Mouse (Mus musculus): ENCODE data around the gene Carmil1.
A peak's percentile ranks its signal among the peaks of the same experiment; 100 is the strongest.

Carmil1 gene

DNA sequence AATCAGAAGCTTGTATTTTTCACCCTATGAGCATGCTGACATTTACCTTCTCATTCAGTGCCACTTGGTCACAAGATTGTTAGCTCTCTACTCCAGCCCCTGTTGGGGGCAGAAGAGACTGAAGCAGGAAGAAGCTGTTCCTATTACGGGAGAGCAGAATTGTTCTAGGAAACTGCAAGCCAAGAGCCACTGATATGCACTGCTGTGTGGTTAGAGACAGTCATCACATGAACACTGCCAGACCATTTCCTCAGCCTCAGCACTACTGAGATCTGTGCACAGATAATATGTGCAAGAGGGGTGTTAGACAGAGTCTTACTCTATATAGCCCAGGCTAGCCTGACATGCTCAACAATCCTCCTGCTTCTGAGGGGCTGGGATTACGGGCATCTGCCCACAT lies 69.4 kb downstream of the Carmil1 start:
- no peak for DNase-seq (ENCODE audit: low spot score in 2 of 2)

DNA sequence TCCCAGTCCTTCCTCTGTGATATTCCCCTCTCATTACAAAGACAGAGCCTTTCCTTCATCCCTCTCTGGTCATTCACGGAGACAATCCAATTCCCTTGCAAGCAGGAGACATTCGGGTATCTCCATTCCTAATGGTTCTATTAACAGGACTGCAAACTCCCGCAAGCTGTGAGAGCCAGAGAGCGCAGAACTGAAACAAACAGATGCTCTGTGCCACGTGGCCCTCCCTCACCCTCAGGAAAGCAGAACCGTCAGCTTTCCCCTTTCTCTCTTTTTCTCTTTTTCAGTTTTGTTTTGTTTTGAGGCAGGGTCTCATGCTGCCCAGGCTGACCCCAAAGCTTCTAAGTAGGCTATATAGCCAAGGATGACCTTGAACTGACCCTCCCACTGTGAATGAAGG lies 74.5 kb downstream of the Carmil1 start:
- DNase-seq (ENCODE audit: low spot score in 2 of 2), result peak in 1 of 2 experiments; percentile 34

GRCm38 (mm10) chr13:24202314-24202713 lies 78.3 kb downstream of the Carmil1 start:
- DNase-seq (ENCODE audit: low spot score in 2 of 2), result no peak

DNA sequence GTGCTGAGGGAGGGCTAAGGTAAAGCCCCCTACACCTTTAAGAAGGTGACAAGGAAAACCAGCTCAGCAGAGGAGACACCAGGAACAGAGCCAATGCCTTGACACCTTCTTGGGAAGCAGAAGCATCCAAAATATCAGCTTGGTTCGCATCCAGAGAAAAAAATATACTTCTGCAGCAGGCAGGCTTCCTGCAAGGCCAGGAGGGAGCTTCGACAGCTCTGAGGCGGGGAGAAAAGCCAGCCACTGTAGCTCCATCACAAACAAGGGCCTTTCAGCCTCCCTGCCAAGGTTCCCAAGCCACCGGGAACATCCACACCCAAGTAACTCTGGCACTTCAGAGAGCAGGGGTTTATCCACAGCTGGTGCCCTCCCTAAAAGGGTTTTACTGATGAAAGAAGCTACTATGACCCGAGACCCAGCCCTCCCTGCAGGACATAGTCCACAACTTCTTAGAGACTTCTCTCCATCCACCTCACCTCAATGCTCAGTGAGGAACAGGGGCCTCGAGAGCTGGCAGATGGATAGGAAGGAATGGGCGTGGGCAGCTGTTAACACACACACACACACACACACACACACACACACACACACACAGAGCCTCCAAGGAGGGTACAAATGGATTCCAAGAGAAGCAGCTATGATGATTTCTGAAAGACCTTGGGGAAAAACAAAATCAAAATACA lies 80.6 kb downstream of the Carmil1 start:
- DNase-seq (ENCODE audit: low spot score in 2 of 2), result no peak

GRCm38 (mm10) chr13:24198396-24198924 lies 82.1 kb downstream of the Carmil1 start:
- no peak for DNase-seq (ENCODE audit: low spot score in 2 of 2)

DNA sequence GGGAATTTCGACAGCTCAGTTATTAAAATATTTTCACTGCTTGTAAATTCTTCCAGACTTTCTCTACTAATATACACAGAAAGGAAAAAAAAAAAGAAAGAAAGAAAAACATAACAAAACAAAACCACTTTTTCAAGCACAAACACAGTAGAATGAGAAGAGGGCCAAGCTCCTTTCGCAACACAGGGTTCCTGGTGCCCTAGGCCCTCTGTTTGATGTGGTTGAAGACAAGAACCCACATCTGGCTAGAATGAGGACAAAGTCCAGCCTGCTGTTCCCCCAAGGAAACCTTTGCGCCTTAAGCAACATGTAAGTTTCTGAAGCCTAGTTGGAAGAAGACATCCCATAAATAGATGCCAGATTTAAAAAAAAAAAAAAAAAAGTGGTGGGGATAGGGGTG lies 85.2 kb downstream of the Carmil1 start:
- DNase-seq (ENCODE audit: low spot score in 2 of 2), result no peak

DNA sequence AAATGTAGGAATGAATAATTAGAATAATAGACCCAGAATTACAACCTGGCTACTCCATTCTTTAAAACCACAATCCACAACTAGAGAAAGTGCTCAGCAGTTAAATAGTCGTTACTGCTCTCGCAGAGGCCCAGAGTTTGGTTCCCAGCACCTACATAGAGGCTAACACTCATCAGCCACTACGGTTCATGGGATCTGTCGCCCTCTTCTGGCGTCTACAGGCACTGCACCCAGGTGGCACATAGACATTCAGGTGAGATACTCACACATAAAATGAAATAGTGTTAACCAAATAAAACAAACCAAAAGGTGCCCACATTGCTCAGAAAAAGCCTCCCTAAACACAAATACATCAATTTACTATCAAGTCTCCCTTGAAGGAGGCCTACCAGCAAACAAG lies 86.6 kb downstream of the Carmil1 start:
- peak in 1 of 2 experiments; percentile 18 for DNase-seq (ENCODE audit: low spot score in 2 of 2)

- no peak for DNase-seq (ENCODE audit: low spot score in 2 of 2)
Observed at GRCm38 (mm10) chr13:24190875-24191663, 89.5 kb downstream of the Carmil1 start.

GRCm38 (mm10) chr13:24187026-24187425 lies 93.6 kb downstream of the Carmil1 start:
- DNase-seq (ENCODE audit: low spot score in 2 of 2), result no peak

- DNase-seq (ENCODE audit: low spot score in 2 of 2), result no peak
Observed at GRCm38 (mm10) chr13:24185641-24186040, 95.0 kb downstream of the Carmil1 start.

- DNase-seq (ENCODE audit: low spot score in 2 of 2), result no peak
Observed at GRCm38 (mm10) chr13:24182878-24183277, 97.7 kb downstream of the Carmil1 start.

GRCm38 (mm10) chr13:24179538-24179937 lies 101.1 kb downstream of the Carmil1 start:
- DNase-seq (ENCODE audit: low spot score in 2 of 2), result no peak

DNA sequence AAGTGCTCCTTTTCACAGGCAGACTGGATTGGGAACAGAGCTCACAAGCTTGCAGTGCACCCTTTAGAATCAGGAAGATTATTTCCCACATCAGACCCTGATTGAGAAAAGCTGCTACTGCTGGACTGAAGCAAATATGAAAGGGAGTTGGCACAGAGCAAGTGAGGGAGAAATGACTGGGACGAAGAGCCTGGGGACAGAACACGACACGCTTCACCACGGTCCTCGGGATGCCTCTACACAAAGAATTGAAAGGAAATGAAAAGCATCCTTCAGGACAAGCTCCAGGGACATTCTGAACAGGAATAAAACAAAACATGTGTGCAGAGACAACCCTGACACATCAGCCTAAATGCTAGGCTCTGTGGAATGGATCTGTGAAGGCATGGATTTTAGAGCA lies 103.0 kb downstream of the Carmil1 start:
- DNase-seq (ENCODE audit: low spot score in 2 of 2), result no peak

- DNase-seq (ENCODE audit: low spot score in 2 of 2), result no peak
Observed at GRCm38 (mm10) chr13:24176835-24177234, 103.8 kb downstream of the Carmil1 start.

DNA sequence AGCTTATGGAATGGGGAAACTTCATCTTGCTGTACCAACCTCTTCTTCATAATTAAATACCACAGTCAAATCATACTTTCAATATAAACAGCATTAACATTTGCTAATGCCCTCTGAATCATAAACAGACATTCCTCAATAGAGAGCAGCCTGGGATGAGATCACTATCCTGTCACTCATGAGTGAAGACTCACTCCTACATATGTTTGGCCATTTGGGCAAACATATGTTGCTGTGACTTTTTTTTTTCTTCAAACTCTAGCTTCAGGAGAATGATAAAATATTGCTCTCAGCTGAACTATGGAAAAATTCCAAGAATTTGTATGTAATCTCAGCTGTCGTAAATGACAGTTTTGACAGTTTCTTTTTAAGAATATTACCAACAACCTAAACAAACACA lies 110.9 kb downstream of the Carmil1 start:
- no peak for DNase-seq (ENCODE audit: low spot score in 2 of 2)

GRCm38 (mm10) chr13:24163368-24163767 lies 117.2 kb downstream of the Carmil1 start:
- no peak for DNase-seq (ENCODE audit: low spot score in 2 of 2)

- no peak for DNase-seq (ENCODE audit: low spot score in 2 of 2)
Observed at GRCm38 (mm10) chr13:24161105-24161504, 119.5 kb downstream of the Carmil1 start.

DNA sequence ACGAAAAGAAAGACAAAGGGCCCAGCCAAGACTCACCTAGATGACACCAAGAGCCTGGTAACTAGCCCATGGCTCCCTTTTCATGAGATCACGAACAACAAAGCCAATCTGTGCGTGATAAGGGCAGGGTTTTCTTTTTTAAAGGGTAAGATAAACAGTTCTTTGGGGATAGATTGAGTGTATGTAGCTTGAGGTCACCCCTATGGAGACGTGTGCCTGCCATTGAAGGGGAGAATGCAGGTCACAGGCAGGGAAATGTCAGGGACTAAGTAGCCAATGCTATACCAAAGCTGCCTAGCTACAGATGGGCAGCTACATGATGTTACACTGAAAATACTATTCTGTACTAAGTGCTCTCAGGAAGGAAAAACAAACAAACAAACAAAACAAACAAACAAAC lies 120.6 kb downstream of the Carmil1 start:
- peak in 1 of 2 experiments; percentile 25 for DNase-seq (ENCODE audit: low spot score in 2 of 2)

- peak; percentile 37 to 48 for DNase-seq (ENCODE audit: low spot score in 2 of 2)
Observed at GRCm38 (mm10) chr13:24159190-24159965, 121.2 kb downstream of the Carmil1 start.

DNA sequence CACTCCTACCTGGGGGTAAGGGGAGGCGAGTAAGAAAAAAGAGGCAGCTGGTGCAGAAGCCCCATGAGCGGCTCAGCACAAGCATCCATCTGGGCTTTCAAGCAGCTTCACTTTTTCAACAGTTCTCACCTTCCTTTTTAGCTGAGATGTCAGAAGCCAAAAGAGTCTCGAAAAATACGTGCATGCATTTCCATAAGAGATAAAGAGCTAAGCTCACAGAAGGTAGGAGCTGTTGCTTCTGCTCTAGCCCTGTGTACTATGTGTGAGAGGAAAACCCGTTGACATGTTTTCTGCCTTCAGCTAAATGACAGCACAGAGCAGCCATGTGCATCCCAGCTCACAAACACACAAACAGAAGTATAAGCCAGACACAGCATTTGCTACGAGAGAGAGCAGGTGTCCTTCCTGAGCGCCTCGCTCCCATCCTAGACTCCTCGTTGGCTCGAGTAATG lies 123.0 kb downstream of the Carmil1 start:
- DNase-seq (ENCODE audit: low spot score in 2 of 2), result no peak

- no peak for DNase-seq (ENCODE audit: low spot score in 2 of 2)
Observed at GRCm38 (mm10) chr13:24155190-24155589, 125.4 kb downstream of the Carmil1 start.
